Mouse (Mus musculus) kidney, adult 2 months (tissue): ENCODE measurements around the gene Tcf12. TPM values are rescaled to one million over a fixed set of nuclear protein-coding genes. Genes with fewer than 3 reads are reported as not detected.

ENCODE experiments used
- DNase-seq: peaks from one replicate; pipeline ENCODE4 v3.0.0; 2021
- H3K27ac ChIP-seq: fragments of 200-500 bp; 2 replicates; pipeline ENCODE4 v1.5.1; 2012; ENCODE audit warnings: low read depth, low read length, control low read depth, inconsistent platforms; ENCODE audit not compliant: insufficient read depth
- H3K27me3 ChIP-seq: fragments of 200-500 bp; replicated peaks from 2 replicates; pipeline ENCODE4 v1.6.1; 2012; ENCODE audit warnings: mild to moderate bottlenecking, moderate library complexity, low read length, inconsistent platforms; ENCODE audit not compliant: control insufficient read depth, insufficient read depth
- H3K36me3 ChIP-seq: fragments of 200-500 bp; 2 replicates; pipeline ENCODE4 v1.6.1; 2012; ENCODE audit warnings: mild to moderate bottlenecking, moderate library complexity, low read length, inconsistent platforms; ENCODE audit not compliant: control insufficient read depth, insufficient read depth
- H3K4me1 ChIP-seq: fragments of 200-500 bp; 2 replicates; pipeline ENCODE4 v1.6.1; 2011; ENCODE audit warnings: low read length; ENCODE audit not compliant: control insufficient read depth, insufficient read depth
- H3K4me3 ChIP-seq: fragments of 200-500 bp; 2 replicates; pipeline ENCODE4 v1.5.1; 2011; ENCODE audit warnings: mild to moderate bottlenecking, low read depth, low read length, control low read depth; ENCODE audit not compliant: insufficient read depth
- CTCF ChIP-seq: fragments of 200-500 bp; conservative IDR thresholded peaks from 2 replicates; pipeline ENCODE4 v1.5.1; 2011; ENCODE audit warnings: low read depth, mild to moderate bottlenecking, control low read depth, low read length, moderate library complexity, mixed read lengths; ENCODE audit not compliant: insufficient read depth, insufficient read length
- POLR2A ChIP-seq: fragments of 200-500 bp; IDR thresholded peaks from one replicate; pipeline ENCODE4 v1.6.1; 2011; ENCODE audit warnings: low read depth, low read length, control low read depth
- WGBS: fragments of 180-500 bp; shearing (Covaris S2); methylation state at CpG from one replicate; pipeline ENCODE4 v1.1.7; 2018; 5-methylcytosine and 5-hydroxymethylcytosine counted together
- polyA plus RNA-seq: library from polyadenylated mRNA; depleted of rRNA; stranded (reverse); fragments of >200 nt; gene quantifications from 2 replicates; pipeline ENCODE4 v1.2.3, GENCODE M21; 2012

The Tcf12 gene
- polyA plus RNA-seq, 1 experiment: 50.0 TPM

- TF ChIP-seq POLR2A (no peak), CTCF (peak; percentile 37)
- no peak for DNase-seq
- Histone ChIP-seq H3K36me3 (no peaks in the 10 kb centered on the region), H3K4me1 (no peaks in the 10 kb centered on the region), H3K4me3 (no peak overlapping the region), H3K27ac (no peak overlapping the region), H3K27me3 (no peaks in the 10 kb centered on the region)
- 47% methylated on average over 11 of the region's 11 CpGs for WGBS
Observed at GRCm38 (mm10) chr9:71808640-71809254, 302.9 kb downstream of the Tcf12 start.

- TF ChIP-seq CTCF (no peak), POLR2A (no peak)
- H3K36me3 ChIP-seq: no peaks in the 10 kb centered on the region
- DNase-seq: no peak
- no peak overlapping the region for H3K4me3 ChIP-seq
- H3K27me3 ChIP-seq: no peaks in the 10 kb centered on the region
- 68% methylated on average over 4 of the region's 4 CpGs for WGBS
- H3K4me1 ChIP-seq: no peaks in the 10 kb centered on the region
- H3K27ac ChIP-seq: no peak overlapping the region
Observed at GRCm38 (mm10) chr9:71807801-71808200, 303.9 kb downstream of the Tcf12 start.

DNA sequence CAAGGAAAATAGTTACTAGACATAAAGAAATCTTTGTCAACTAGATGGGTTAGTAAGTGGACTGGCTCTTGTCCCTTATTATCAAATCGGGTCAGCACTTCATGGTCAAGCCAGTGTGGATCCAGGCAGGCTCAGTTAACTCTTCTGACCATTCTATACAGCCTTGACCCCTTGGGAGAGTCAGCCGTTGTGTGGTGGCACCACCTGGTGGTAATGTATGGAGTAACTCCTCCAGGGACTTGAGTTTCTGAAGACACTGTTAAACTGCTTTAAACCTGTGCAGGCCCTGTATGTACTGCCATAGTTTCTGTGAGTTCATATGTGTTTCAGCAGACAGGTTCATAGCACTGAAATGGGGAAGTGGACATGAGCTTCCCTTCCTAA lies 305.3 kb downstream of the Tcf12 start:
- TF ChIP-seq CTCF (peak; percentile 94), POLR2A (no peak)
- Histone ChIP-seq H3K27ac (no peak overlapping the region), H3K27me3 (no peaks in the 10 kb centered on the region), H3K4me1 (no peaks in the 10 kb centered on the region), H3K36me3 (no peaks in the 10 kb centered on the region), H3K4me3 (no peak overlapping the region)
- WGBS: 0% methylated on average over 2 of the region's 2 CpGs
- peak; percentile 88 for DNase-seq

- WGBS: 71% methylated on average over 6 of the region's 6 CpGs
Observed at GRCm38 (mm10) chr9:71805646-71806421, 305.8 kb downstream of the Tcf12 start.

DNA sequence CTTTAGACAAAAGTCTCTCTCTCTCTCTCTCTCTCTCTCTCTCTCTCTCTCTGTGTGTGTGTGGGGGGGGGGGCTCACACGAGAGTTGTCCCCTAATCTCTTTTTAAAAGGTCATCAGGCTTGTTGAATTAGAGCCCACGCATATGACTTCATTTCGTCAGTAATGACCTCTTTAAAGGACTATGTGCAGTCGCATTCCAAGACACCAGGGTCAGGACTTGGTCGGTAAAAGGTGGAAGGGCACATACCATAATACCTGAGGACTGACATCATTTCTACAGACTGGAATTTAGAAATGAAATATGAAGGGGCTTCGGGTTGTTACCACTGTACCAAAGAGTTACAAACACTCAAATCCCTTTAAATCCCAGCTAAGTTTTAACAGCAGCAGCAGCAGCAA lies 307.6 kb downstream of the Tcf12 start:
- H3K27me3 ChIP-seq: no peaks in the 10 kb centered on the region
- no peak overlapping the region for H3K4me3 ChIP-seq
- no peak overlapping the region; the same call in 1 of the 2 replicates for H3K27ac ChIP-seq
- 34% methylated on average over 6 of the region's 6 CpGs for WGBS
- DNase-seq: peak; percentile 29
- H3K4me1 ChIP-seq: no peaks in the 10 kb centered on the region
- no peaks in the 10 kb centered on the region for H3K36me3 ChIP-seq
- TF ChIP-seq POLR2A: no peak
- no peak for TF ChIP-seq CTCF

More at GRCm38 (mm10) chr9:71805646-71806421, 305.8 kb downstream of the Tcf12 start:
- TF ChIP-seq CTCF (no peak), POLR2A (no peak)
- H3K4me1 ChIP-seq: no peaks in the 10 kb centered on the region
- no peak overlapping the region for H3K4me3 ChIP-seq
- H3K27me3 ChIP-seq: no peaks in the 10 kb centered on the region
- no peaks in the 10 kb centered on the region for H3K36me3 ChIP-seq
- DNase-seq: no peak
- peak overlapping the region; percentile 42 for H3K27ac ChIP-seq

- Histone ChIP-seq H3K36me3 (no peaks in the 10 kb centered on the region), H3K27me3 (no peaks in the 10 kb centered on the region), H3K4me1 (no peaks in the 10 kb centered on the region), H3K4me3 (no peak overlapping the region), H3K27ac (no peak overlapping the region)
- TF ChIP-seq POLR2A (no peak), CTCF (no peak)
- 69% methylated on average over 7 of the region's 7 CpGs for WGBS
- no peak for DNase-seq
Observed at GRCm38 (mm10) chr9:71803281-71803680, 308.4 kb downstream of the Tcf12 start.

DNA sequence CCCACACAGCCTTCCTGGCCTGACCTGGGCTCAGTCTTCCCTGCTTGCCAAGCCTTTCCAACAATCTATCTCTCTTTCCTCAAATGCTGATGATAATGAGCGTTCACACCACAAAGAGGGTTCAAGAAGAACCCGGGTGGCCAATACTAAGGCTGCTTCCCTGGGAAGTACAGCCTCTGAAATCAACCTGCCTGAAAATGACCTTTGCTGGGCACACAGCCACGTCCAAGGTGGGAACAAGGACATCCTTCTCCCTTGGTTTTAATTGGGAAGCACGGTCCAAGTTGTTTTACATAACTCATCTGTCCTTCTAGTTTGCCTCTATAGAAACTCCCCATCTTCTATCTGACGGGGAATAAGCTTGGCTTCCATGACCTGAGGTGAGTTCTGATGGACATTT lies 312.1 kb downstream of the Tcf12 start:
- Histone ChIP-seq H3K36me3 (no peaks in the 10 kb centered on the region), H3K4me1 (peaks cover 5% of the 10 kb centered on the region), H3K27ac (peak overlapping the region; percentile 28; the same call in 1 of the 2 replicates), H3K27me3 (no peaks in the 10 kb centered on the region), H3K4me3 (no peak overlapping the region)
- DNase-seq: peak; percentile 66
- 70% methylated on average over 5 of the region's 5 CpGs for WGBS
- TF ChIP-seq POLR2A: no peak
- no peak for TF ChIP-seq CTCF
